Mouse (Mus musculus): ENCODE data around the gene Ubl5. TPM values are rescaled to one million over a fixed set of nuclear protein-coding genes. Genes with fewer than 3 reads are reported as not detected.

The Ubl5 gene
- polyA plus RNA-seq (2014; fragmentation: Illumina TruSeq; extraction: RNeasy Lipid Tissue Mini Kit (QIAGEN cat#74804); ENCODE audit: low read depth, low replicate concordance), result 447 TPM

DNA sequence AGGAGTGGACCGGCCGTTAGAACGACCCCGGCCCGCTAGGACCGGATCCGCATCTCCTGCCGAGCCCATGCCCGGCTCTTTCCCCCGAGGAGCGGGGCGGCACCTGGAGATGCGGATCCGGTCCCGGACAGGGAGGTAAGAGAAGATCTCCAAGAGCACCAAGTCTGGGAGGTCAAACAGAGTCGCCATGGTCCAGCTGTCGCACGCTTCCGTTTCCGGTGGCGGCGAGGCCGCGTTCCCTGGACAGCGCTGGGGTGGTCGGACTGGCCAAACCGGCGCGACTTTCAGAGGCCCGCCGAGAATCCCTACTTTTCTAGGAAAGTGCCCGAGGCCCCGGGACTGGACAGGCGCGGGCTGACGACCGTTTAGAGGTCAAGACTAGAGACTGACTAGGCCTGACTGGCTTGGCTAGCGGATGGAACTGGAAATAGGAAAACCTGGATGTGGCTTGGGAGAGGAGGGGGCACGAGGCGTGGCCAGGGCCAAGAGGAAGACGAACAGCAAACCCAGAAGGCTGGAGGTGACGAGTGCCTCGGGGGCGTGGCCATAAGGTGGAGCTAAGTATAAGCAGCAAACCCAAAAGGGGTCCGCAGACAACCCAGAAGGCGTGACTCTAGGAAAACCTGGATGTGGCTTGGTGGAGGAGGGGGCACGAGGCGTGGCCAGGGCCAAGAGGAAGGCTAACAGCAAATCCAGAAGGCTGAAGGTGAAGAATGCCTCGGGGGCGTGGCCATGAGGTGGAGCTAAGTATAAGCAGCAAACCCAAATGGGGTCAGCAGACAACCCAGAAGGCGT, at the start of gene Ubl5:
Gene Ubl5, plus strand, starts transcription at position 778 of the 795 bp plus-strand sequence.

DNA sequence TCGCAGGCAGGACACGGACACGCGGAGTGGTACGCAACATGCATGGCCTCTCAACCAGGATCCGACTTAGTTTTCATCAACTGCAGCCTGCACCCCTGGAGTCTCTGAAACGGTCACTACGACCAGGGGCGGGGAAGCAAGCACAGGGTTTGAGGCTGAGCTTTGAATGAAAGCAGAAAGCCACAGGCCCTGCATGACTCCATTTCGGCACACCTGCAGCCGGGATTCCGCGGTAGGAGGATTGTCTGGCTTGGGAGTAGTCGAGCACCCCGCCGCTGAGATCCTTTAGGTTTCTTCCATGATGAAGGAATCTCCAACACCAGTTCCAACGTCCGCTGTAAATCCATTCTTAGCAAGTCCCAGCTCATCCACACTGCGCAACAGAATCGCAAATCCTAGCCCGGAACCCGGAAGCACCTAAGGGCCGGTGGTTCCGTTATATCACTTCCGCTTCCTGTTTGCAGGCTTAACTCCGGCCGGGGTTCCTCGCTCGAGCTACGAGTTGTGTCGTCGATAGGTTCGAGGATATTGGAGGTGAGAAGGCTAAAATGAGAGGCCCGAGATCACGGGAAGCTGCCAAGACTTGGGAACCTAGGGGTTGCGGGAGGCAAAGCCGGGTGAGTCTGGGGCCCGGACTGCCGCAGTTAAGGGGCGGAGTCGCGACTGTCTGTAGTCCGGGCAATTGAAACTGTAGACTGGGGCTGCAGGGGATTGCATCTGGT, 1.8 kb downstream of the Ubl5 start, which contains the start of gene Fbxl12:
Gene Fbxl12, minus strand, starts transcription at position 408 of the 722 bp plus-strand sequence.

DNA sequence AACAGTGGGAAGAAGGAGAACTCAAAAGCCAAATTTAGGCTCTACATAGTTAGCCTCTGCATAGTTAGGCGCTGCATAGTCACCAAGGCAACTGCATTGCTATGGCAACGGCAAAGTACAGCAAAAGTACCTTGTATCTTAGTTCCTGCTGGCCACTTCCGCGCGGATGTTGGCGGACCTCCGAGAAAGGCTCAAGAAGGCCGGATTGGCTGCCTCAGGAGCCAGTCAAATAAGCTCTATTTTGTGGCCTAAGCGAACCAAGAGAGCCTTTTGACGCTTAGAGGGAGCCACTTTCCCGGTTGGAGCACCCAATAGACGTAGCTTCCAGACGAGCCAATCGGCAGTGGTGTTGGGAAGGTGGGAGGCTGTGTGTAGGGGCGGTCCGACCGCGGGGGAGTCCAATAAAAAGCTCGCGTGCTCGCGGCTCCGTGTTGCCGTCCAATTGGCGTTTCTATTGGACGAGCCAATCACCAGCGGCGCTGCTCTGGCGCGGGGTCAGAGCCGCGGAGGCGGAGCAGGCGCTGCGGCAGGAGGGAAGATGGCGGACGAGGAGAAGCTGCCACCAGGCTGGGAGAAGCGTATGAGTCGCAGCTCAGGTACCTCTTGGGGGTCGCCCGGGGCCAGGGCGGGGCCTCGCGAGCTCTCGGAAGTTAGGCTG, 9.1 kb downstream of the Ubl5 start, which contains the start of gene Pin1:
Gene Pin1, plus strand, starts transcription at position 494 of the 658 bp plus-strand sequence.

Other genes starting within 250 kb of the Ubl5 start
- gene Zfp26, start 182.7 kb upstream of the Ubl5 start, polyA plus RNA-seq (2014; fragmentation: Illumina TruSeq; extraction: RNeasy Lipid Tissue Mini Kit (QIAGEN cat#74804); ENCODE audit: low read depth, low replicate concordance), result 4.7 TPM
- 10.9 TPM for gene Zfp426, start 150.1 kb upstream of the Ubl5 start, polyA plus RNA-seq (2014; fragmentation: Illumina TruSeq; extraction: RNeasy Lipid Tissue Mini Kit (QIAGEN cat#74804); ENCODE audit: low read depth, low replicate concordance)
- 12.7 TPM for gene Zfp266, start 121.5 kb upstream of the Ubl5 start, polyA plus RNA-seq (2014; fragmentation: Illumina TruSeq; extraction: RNeasy Lipid Tissue Mini Kit (QIAGEN cat#74804); ENCODE audit: low read depth, low replicate concordance)
- gene Zfp846, start 61.6 kb upstream of the Ubl5 start, polyA plus RNA-seq (2014; fragmentation: Illumina TruSeq; extraction: RNeasy Lipid Tissue Mini Kit (QIAGEN cat#74804); ENCODE audit: low read depth, low replicate concordance), result 2.7 TPM
- gene Fbxl12, start 1.9 kb downstream of the Ubl5 start, polyA plus RNA-seq (2014; fragmentation: Illumina TruSeq; extraction: RNeasy Lipid Tissue Mini Kit (QIAGEN cat#74804); ENCODE audit: low read depth, low replicate concordance), result 17.7 TPM
- 17.5 TPM for gene Pin1, start 9.2 kb downstream of the Ubl5 start, polyA plus RNA-seq (2014; fragmentation: Illumina TruSeq; extraction: RNeasy Lipid Tissue Mini Kit (QIAGEN cat#74804); ENCODE audit: low read depth, low replicate concordance)
- not detected for gene Olfm2, start 103.5 kb downstream of the Ubl5 start, polyA plus RNA-seq (2014; fragmentation: Illumina TruSeq; extraction: RNeasy Lipid Tissue Mini Kit (QIAGEN cat#74804); ENCODE audit: low read depth, low replicate concordance)
- gene Col5a3, start 172.2 kb downstream of the Ubl5 start, polyA plus RNA-seq (2014; fragmentation: Illumina TruSeq; extraction: RNeasy Lipid Tissue Mini Kit (QIAGEN cat#74804); ENCODE audit: low read depth, low replicate concordance), result 14.5 TPM
- not detected for gene Rdh8, start 175.6 kb downstream of the Ubl5 start, polyA plus RNA-seq (2014; fragmentation: Illumina TruSeq; extraction: RNeasy Lipid Tissue Mini Kit (QIAGEN cat#74804); ENCODE audit: low read depth, low replicate concordance)
- gene A230050P20Rik, start 225.8 kb downstream of the Ubl5 start, polyA plus RNA-seq (2014; fragmentation: Illumina TruSeq; extraction: RNeasy Lipid Tissue Mini Kit (QIAGEN cat#74804); ENCODE audit: low read depth, low replicate concordance), result 11.0 TPM
- gene Angptl6, start 236.8 kb downstream of the Ubl5 start, polyA plus RNA-seq (2014; fragmentation: Illumina TruSeq; extraction: RNeasy Lipid Tissue Mini Kit (QIAGEN cat#74804); ENCODE audit: low read depth, low replicate concordance), result 3.9 TPM
- 11.1 TPM for gene Ppan, start 245.3 kb downstream of the Ubl5 start, polyA plus RNA-seq (2014; fragmentation: Illumina TruSeq; extraction: RNeasy Lipid Tissue Mini Kit (QIAGEN cat#74804); ENCODE audit: low read depth, low replicate concordance)